Mouse (Mus musculus) spleen, postnatal 14 days (tissue): ENCODE measurements around the gene Zfp286.

ENCODE experiments used
- DNase-seq, 2 experiments: peaks; one replicate each; pipeline ENCODE4 v3.0.0; 2021 to 2022; ENCODE audit warnings: low spot score in 2 of 2

The Zfp286 gene

DNA sequence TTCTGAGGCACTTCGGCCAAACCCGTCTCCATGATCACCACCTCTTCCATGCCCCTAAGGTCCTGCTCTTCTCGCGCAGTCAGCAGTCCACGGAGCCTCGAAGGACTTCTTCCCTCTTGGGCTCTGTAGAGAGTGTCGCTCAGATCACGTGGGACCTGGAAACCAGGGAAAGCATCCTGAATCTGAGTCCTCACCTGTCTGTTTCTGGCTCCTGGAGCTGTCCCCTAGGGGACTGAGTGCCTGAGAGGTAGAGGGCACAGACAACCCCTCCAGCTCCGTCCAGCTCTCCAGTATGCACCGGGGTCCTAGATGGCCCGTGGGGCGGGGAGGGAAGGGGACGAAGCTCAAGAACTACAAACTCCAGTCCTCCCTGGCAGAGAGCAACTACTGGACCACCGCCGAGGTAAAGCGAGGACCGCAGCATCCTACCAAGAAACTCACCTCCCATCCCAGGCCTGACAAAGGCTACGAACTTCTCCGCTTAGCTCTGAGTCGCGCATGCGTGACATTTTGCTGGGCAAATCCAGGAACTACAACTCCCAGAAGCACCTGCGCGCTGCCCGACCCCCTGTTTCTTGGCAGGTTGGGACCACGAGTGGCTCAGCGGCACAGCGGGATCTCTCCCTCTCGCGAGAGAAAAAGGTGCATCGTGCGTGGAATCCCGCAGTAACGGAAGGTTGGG lies at the start of gene Zfp286:
Zfp286 (minus strand) TSS at position 528 of the 682 bp plus-strand sequence.
- DNase-seq: peak; percentile 19 to 56

- no peak for DNase-seq
These were observed 42.6 kb upstream of the Zfp286 start for GRCm38 (mm10) chr11:62831906-62832305.

- DNase-seq: no peak
These were observed 41.1 kb upstream of the Zfp286 start for GRCm38 (mm10) chr11:62830387-62830786.

- no peak for DNase-seq
These were observed 38.6 kb upstream of the Zfp286 start for GRCm38 (mm10) chr11:62827911-62828310.

DNA sequence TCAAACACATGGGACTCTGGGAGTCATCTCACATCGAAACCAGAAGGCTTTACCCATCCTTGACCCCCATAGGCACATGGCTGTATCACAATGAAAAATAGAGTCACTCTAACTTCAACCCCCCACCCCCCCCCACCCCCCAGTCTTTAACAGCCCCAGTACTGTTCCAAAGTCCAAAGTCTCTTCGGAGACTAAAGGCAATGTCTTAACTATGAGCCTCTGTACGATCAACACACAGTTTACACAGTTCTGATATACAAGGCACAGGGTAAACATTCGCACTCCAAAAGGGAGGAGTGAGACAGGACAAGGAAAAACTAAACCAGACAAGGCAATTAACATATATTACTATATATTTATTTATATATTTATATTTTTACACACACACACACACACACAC lies 37.9 kb upstream of the Zfp286 start:
- DNase-seq: no peak

- DNase-seq: no peak
These were observed 37.0 kb upstream of the Zfp286 start for GRCm38 (mm10) chr11:62826106-62826733.

DNA sequence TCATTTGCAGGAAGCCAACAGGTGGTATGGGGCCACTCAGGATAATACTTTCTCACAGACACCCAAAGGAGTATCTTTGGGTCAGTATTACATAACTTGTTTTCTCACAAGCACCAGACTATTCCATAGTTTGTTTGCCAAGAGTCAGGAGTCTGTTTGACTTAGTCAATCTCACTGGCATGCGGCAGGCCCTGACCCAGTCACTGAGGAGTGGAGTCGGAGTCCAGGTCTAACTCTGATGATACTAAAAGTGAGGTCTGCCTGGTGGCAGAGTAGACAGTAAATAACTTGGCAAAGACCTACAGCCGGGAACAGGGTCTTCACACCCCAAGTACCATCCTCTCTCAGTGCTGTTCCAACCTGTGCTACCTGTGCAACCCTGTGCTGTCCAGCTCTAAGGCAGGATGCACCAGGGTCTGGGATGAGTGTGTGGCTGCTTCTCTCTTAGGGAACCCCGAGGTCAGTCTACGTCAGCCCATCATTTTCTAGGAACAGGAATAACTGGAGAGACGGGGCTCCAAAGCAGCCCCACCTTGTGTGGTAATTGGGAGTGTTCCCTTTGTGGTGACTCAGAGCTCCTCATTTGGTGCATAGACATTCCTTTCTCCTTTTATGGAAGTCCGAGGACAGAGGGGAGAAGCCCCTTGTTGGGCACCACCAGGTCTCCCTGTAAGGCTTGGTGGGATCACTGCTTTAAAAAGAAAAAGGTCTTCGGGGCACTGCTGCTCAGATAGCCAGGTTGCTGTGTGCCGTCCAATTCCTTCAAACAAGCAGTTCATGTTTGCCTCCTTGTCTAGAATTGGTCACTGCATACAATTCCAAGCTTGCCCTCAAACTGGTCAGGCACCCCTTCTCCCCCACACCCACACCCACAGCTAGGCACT lies 36.2 kb upstream of the Zfp286 start:
- no peak for DNase-seq

DNA sequence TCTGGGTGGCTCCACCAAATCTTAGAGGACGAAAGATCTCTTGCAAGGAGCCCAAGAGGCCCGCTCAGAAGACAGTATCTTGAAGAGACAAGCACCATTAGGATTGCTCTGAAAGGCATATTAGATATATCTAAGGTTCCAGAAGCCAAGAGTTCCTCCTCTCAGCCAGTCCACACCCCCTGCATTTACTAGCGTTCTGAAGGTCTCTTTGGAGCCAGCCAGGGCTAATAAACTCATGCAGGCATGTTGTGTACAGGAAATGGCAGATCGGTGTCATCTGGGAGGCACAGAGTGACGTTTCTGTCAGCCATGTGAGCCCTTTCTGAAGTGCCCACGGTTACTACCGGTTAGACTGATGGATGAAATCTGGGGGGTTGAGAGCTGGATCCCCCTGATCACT lies 34.9 kb upstream of the Zfp286 start:
- no peak for DNase-seq

DNA sequence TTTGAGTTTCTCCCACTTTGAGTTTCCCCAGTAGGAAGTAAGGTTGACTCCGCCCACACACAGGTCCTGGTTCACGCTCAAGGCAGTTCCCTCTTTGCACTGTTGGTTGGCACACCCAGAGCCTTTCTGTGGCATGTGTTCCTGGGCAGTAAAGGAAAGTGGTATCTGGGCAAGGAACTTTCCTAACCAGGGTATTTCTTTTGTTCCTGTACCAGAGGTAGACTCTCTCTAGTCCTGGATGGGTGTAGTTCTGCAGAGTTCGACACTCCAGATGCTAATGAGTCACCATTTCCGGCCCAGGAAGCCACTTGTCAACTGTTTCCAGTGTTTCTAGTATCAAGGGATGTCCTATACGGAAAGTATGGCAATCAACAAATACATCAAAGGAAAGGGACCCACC lies 32.6 kb upstream of the Zfp286 start:
- no peak for DNase-seq

DNA sequence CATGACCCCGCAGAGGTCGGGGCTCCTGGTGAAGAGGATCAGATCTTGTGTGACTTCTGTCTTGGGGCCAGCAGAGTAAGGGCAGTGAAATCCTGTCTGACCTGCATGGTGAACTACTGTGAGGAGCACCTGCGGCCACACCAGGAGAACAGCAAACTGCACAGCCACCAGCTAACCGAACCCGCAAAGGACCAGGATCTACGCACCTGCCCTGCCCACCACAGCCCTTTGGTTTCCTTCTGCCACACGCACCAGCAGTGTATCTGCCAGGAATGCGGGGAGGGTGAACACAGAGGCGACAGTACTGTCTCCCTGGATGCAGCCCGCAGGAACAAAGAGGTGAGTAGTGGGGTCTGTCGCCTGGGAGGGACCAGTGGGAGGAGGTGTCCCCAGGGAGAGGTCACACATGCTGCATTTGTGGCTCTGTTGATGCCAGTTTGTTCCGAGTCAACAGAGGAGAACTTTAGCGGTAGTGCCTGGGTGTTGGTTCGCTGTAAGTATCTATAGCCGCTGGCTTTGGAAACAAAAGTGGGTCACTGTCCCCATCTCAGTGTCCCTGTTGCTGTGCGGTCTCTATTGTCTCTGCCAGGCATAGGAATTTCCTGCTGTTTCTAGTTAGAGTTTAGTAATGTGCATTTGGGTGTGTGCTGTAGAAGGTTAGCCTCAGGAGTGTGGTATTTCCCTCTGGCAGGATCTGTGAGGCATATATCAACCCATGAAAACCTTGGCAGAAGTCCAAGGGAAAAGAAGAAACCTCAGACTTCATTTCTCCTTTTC lies 31.6 kb upstream of the Zfp286 start:
- no peak for DNase-seq

GRCm38 (mm10) chr11:62820059-62820541 lies 30.8 kb upstream of the Zfp286 start, which contains the start of gene Trim16:
Gene Trim16 (plus strand): TSS chr11:62820231.
- DNase-seq: peak; percentile 13 to 30

- DNase-seq: no peak
These were observed 29.9 kb upstream of the Zfp286 start for GRCm38 (mm10) chr11:62819059-62819686.

GRCm38 (mm10) chr11:62816591-62816990 lies 27.3 kb upstream of the Zfp286 start:
- no peak for DNase-seq

DNA sequence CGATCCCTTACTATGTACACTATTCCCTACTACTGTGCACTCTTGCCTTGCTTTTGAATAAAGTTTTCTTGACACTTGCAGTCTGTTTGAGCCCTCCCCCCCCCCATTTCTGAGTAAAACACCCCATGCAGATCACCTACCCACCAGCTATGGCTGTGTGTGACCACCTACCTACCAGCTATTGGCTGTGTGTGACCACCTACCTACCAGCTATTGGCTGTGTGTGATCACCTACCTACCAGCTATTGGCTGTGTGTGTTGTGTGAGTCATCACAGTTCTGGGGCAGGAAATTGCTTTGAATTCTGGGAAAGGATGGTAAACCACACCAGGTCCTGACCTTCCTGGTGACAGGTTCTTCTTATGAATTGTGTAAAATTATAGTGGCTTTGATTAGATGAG lies 26.2 kb upstream of the Zfp286 start:
- no peak for DNase-seq

- no peak for DNase-seq
These were observed 25.4 kb upstream of the Zfp286 start for GRCm38 (mm10) chr11:62814625-62815024.

GRCm38 (mm10) chr11:62813970-62814624 lies 24.8 kb upstream of the Zfp286 start:
- no peak for DNase-seq

GRCm38 (mm10) chr11:62813497-62813896 lies 24.2 kb upstream of the Zfp286 start:
- no peak for DNase-seq

DNA sequence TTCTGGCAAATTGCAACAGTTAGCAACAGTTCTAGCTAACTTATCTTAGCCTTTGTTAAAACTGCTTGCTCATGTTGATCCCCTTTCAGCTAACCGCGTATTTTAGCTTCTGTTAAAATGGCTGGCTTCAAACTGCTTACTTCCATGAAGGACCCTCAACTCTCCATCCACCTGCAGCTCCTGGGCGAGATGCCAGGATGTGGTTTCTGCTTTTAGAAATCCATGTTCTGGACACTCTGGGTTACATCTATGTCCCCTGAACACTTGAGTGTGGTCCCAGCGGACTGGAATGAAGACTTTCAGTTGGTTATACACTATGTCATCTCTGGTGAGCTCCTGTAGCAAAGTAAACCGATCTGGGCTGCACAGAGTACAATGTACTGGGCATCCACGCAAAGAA lies 23.0 kb upstream of the Zfp286 start:
- DNase-seq: no peak

- no peak for DNase-seq
These were observed 19.9 kb upstream of the Zfp286 start for GRCm38 (mm10) chr11:62809201-62809600.

- DNase-seq: no peak
These were observed 18.7 kb upstream of the Zfp286 start for GRCm38 (mm10) chr11:62807965-62808364.

GRCm38 (mm10) chr11:62804119-62804518 lies 14.9 kb upstream of the Zfp286 start:
- no peak for DNase-seq
